Mouse (Mus musculus): Measurements from ENCODE around the gene Stab2. TPM values are rescaled to one million over a fixed set of nuclear protein-coding genes. Genes with fewer than 3 reads are reported as not detected.

Gene Stab2
- polyA plus RNA-seq, 1 experiment from 2014 or later = 0.04 TPM

GRCm38 (mm10) chr10:86976001-86976726 lies 31.7 kb downstream of the Stab2 start:
- ATAC-seq (ENCODE audit: low FRiP score, low read depth) = no peak

GRCm38 (mm10) chr10:86973276-86973675 lies 34.5 kb downstream of the Stab2 start:
- Histone ChIP-seq H3K4me1 (peaks cover 12% of the 10 kb centered on the region), H3K36me3 (no peaks in the 10 kb centered on the region), H3K27me3 (peaks cover 5% of the 10 kb centered on the region; the same call in 1 of the 2 replicates), H3K27ac (replicated peaks) (no peak overlapping the region), H3K4me3 (no peak overlapping the region), H3K9me3 (no peaks in the 10 kb centered on the region), H3K4me2 (replicated peaks) (no peak overlapping the region), H3K9ac (replicated peaks) (no peak overlapping the region)
- WGBS = 76% methylated on average over 5 of the region's 5 CpGs
- ATAC-seq (ENCODE audit: low FRiP score, low read depth) = no peak

More at GRCm38 (mm10) chr10:86976001-86976726, 31.7 kb downstream of the Stab2 start:
- Histone ChIP-seq H3K9me3 (no peaks in the 10 kb centered on the region), H3K36me3 (no peaks in the 10 kb centered on the region), H3K27me3 (0 out of 2 replicates have a peak, but pooled peaks cover 5% of the 10 kb centered on the region), H3K4me2 (replicated peaks) (no peak overlapping the region), H3K4me1 (peaks cover 12% of the 10 kb centered on the region), H3K9ac (replicated peaks) (no peak overlapping the region), H3K4me3 (no peak overlapping the region), H3K27ac (replicated peaks) (no peak overlapping the region)
- WGBS = 90% methylated on average over 5 of the region's 5 CpGs

DNA sequence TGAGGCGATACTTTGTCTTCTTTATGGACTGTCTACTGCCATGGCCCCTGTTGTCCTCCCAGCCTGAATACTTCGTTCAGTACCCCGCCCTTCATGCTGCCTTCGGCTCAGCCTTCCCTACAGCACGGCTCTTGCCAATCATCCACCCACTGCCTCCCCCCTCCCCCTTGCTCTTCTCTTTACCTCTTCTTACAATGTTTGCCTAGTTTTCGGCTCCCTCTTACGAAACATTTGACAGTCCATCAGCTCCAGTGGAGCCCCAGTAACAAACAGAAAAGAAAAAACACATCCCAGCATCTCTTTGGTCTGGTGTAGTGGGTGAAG lies 35.4 kb downstream of the Stab2 start:
- H3K4me3 ChIP-seq = peak overlapping the region; percentile 21; the same call in 1 of the 2 replicates
- WGBS = 36% methylated on average over 7 of the region's 7 CpGs
- peak; percentile 75 for ATAC-seq (ENCODE audit: low FRiP score, low read depth)
- H3K4me2 ChIP-seq (replicated peaks) = peak overlapping the region; percentile 45
- peaks cover 5% of the 10 kb centered on the region; the same call in 1 of the 2 replicates for H3K27me3 ChIP-seq
- no peaks in the 10 kb centered on the region for H3K36me3 ChIP-seq
- H3K9me3 ChIP-seq = no peaks in the 10 kb centered on the region
- H3K27ac ChIP-seq (replicated peaks) = no peak overlapping the region
- no peak overlapping the region for H3K9ac ChIP-seq (replicated peaks)
- H3K4me1 ChIP-seq = peaks cover 12% of the 10 kb centered on the region

GRCm38 (mm10) chr10:86971680-86972502 lies 35.9 kb downstream of the Stab2 start:
- Histone ChIP-seq H3K27me3 (peaks cover 5% of the 10 kb centered on the region; the same call in 1 of the 2 replicates), H3K27ac (replicated peaks) (no peak overlapping the region), H3K4me1 (peaks cover 12% of the 10 kb centered on the region), H3K4me2 (replicated peaks) (peak overlapping the region; percentile 45), H3K9ac (replicated peaks) (no peak overlapping the region), H3K36me3 (no peaks in the 10 kb centered on the region), H3K4me3 (peak overlapping the region; percentile 21), H3K9me3 (no peaks in the 10 kb centered on the region)
- WGBS = 23% methylated on average over 13 of the region's 13 CpGs
- peak; percentile 82 for ATAC-seq (ENCODE audit: low FRiP score, low read depth)

DNA sequence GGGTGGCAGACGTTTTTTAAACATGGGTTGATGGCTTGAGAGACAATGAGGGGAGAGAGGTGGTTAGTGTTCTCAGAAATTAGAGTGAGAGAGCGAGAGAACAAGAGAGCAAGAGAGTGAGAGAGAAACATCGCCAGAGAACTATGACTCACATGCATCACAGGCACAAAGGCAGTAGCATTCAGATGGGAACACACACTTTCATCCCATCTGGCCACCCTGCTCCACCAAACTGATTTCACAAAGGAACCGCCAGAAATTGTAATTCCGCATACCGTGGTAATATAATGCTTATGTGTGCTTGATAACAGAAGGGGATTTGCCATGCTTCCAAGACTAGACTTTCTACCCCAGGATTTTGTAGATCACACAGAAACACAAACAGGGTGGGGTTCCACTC lies 38.5 kb downstream of the Stab2 start:
- ATAC-seq (ENCODE audit: low FRiP score, low read depth) = no peak
- WGBS = 78% methylated on average over 6 of the region's 6 CpGs
- Histone ChIP-seq H3K4me3 (no peak overlapping the region), H3K27ac (replicated peaks) (no peak overlapping the region), H3K4me2 (replicated peaks) (no peak overlapping the region), H3K27me3 (peaks cover 5% of the 10 kb centered on the region; the same call in 1 of the 2 replicates), H3K4me1 (peaks cover 12% of the 10 kb centered on the region), H3K9ac (replicated peaks) (no peak overlapping the region), H3K36me3 (no peaks in the 10 kb centered on the region), H3K9me3 (no peaks in the 10 kb centered on the region)

DNA sequence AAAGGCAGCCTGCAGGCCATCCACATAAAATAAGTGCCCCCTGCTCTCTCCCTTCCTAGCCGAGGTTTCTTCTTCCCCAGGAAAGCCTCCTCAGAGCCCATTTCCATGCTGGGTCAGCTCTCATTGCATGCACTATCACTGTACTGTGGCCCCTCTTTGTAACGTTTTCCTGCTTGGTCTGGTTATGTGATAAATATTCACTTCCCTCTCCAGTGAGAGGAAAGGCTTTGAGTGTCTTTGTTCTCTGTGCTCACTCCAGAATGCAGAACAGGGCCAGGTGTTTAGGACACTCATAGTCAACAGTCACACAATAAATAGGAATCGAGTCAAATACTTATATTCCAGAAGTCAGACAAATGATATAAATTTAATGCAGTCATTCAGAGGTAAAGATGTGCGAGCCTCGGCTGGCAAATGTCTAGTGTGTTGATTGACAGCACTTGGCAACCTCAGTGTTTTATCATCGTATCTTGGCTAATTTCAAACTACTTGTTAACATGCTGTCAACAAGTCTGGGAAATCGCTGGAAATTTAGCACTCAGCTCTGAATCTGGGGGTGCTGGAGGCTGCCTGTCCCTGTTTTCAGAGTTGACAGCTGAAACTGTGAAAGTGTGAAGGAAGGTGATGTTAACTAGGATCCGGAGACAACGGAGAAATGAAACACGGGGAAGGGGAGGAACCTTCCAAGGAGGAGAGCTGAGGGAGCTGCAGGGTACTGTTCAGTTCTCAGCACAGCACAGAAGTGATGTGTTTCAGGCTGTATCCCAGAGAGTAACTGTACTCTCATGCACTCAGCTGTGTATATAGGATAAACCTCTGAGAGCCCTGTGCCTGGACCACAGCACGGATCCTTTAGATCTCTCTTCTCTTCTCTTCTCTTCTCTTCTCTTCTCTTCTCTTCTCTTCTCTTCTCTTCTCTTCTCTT lies 46.0 kb downstream of the Stab2 start:
- WGBS = 71% methylated on average over 11 of the region's 11 CpGs

GRCm38 (mm10) chr10:86955299-86955698 lies 52.5 kb downstream of the Stab2 start:
- ATAC-seq (ENCODE audit: low FRiP score, low read depth) = no peak
- Histone ChIP-seq H3K27me3 (no peaks in the 10 kb centered on the region), H3K36me3 (no peaks in the 10 kb centered on the region), H3K27ac (replicated peaks) (no peak overlapping the region), H3K4me1 (no peaks in the 10 kb centered on the region), H3K9me3 (no peaks in the 10 kb centered on the region), H3K4me3 (no peak overlapping the region), H3K4me2 (replicated peaks) (no peak overlapping the region), H3K9ac (replicated peaks) (no peak overlapping the region)
- WGBS = 92% methylated on average over 3 of the region's 3 CpGs

More for the DNA sequence above, 46.0 kb downstream of the Stab2 start:
- no peak for ATAC-seq (ENCODE audit: low FRiP score, low read depth)
- H3K27ac ChIP-seq (replicated peaks) = no peak overlapping the region
- no peak overlapping the region for H3K9ac ChIP-seq (replicated peaks)
- no peaks in the 10 kb centered on the region for H3K36me3 ChIP-seq
- H3K27me3 ChIP-seq = no peaks in the 10 kb centered on the region
- H3K4me2 ChIP-seq (replicated peaks) = no peak overlapping the region
- no peaks in the 10 kb centered on the region for H3K4me1 ChIP-seq
- no peak overlapping the region for H3K4me3 ChIP-seq
- no peaks in the 10 kb centered on the region for H3K9me3 ChIP-seq

- H3K4me3 ChIP-seq = no peak overlapping the region
- H3K9ac ChIP-seq (replicated peaks) = no peak overlapping the region
- no peaks in the 10 kb centered on the region for H3K4me1 ChIP-seq
- no peak overlapping the region for H3K27ac ChIP-seq (replicated peaks)
- no peaks in the 10 kb centered on the region for H3K27me3 ChIP-seq
- no peaks in the 10 kb centered on the region for H3K36me3 ChIP-seq
- H3K4me2 ChIP-seq (replicated peaks) = no peak overlapping the region
- WGBS = 55% methylated on average over 1 of the region's 1 CpGs
- H3K9me3 ChIP-seq = no peaks in the 10 kb centered on the region
- ATAC-seq (ENCODE audit: low FRiP score, low read depth) = no peak
Measured at GRCm38 (mm10) chr10:86952696-86953095, 55.1 kb downstream of the Stab2 start.

GRCm38 (mm10) chr10:86950806-86951205 lies 57.0 kb downstream of the Stab2 start:
- Histone ChIP-seq H3K9ac (replicated peaks) (no peak overlapping the region), H3K36me3 (no peaks in the 10 kb centered on the region), H3K27ac (replicated peaks) (no peak overlapping the region), H3K4me1 (0 out of 2 replicates have a peak, but pooled peaks cover 2% of the 10 kb centered on the region), H3K9me3 (no peaks in the 10 kb centered on the region), H3K4me3 (no peak overlapping the region), H3K27me3 (no peaks in the 10 kb centered on the region), H3K4me2 (replicated peaks) (no peak overlapping the region)
- 91% methylated on average over 4 of the region's 4 CpGs for WGBS
- no peak for ATAC-seq (ENCODE audit: low FRiP score, low read depth)

DNA sequence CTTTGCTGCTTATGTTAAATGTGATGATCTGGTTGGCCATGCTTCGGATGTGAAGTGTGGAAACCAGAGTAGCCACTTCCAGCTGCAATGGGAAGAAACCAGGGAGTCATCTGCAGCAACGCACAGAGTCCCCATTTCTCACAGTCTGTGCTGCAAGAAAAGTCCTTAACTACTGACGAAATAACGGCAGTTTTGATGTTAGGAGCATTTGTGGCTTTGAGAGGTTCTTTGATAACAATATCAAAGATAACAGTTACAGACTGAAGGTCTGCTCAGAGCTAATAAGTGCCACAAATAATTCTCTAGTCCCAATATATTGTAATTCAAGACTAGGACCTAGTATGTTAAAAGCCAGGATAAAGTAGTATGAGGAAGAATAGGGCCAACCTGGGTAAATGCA lies 57.9 kb downstream of the Stab2 start:
- Histone ChIP-seq H3K4me2 (replicated peaks) (no peak overlapping the region), H3K36me3 (no peaks in the 10 kb centered on the region), H3K27ac (replicated peaks) (no peak overlapping the region), H3K4me3 (no peak overlapping the region), H3K9ac (replicated peaks) (no peak overlapping the region), H3K27me3 (no peaks in the 10 kb centered on the region), H3K9me3 (no peaks in the 10 kb centered on the region), H3K4me1 (0 out of 2 replicates have a peak, but pooled peaks cover 2% of the 10 kb centered on the region)
- no peak for ATAC-seq (ENCODE audit: low FRiP score, low read depth)
- 87% methylated on average over 4 of the region's 4 CpGs for WGBS

DNA sequence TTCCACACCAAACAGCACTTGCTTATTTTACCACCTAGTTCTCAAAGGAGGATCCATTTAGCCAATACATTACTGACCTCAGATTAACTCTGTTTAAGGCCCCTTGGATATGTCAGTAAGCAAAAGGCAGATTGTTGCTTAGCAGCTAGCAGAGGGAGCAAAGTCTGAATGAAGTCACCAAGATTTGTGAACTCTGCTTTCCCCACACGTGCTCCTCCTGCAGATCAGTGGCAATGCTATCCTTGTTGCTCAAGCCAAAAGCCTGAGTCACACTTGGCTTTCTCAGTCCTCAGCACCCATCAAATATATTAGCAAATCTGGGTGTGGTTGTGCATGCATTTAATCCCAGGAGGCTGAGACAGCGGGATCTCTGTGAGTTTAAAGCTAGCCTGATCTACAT lies 60.3 kb downstream of the Stab2 start:
- Histone ChIP-seq H3K27ac (replicated peaks) (no peak overlapping the region), H3K36me3 (no peaks in the 10 kb centered on the region), H3K27me3 (no peaks in the 10 kb centered on the region), H3K9ac (replicated peaks) (no peak overlapping the region), H3K4me2 (replicated peaks) (no peak overlapping the region), H3K4me1 (0 out of 2 replicates have a peak, but pooled peaks cover 2% of the 10 kb centered on the region), H3K9me3 (no peaks in the 10 kb centered on the region), H3K4me3 (no peak overlapping the region)
- 71% methylated on average over 2 of the region's 2 CpGs for WGBS
- ATAC-seq (ENCODE audit: low FRiP score, low read depth) = no peak
